7 mouse cellular contexts compared by ENCODE assay signal in the genomic region with DNA sequence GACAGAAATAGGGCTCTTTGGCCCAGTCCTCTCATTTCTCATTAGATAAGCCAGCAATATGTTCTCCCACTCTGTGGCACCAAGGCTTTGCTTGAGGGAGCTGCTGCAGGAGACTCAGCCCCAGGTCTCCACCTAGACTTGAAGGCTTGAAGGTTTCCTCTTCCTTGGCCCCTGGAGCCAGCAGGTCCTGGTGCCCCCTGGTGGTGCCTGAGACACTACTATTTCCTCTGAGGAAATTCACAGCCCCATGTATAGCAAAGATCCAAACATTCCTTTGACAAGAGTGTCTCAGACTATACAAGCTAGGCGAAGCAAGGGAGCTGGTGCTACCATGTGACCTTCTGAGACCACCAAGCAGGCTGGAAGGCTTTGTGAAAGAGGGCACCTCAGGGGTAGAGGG. TPM values are rescaled to one million over a fixed set of nuclear protein-coding genes. Genes with fewer than 3 reads are reported as not detected.
DNase-seq lines count a peak whose midpoint lies in the region; ATAC-seq and TF ChIP-seq lines count a peak whose summit lies in the region.

No protein-coding gene starts in this region.

- TF ChIP-seq POLR2A in lung, adult 2 months (IDR thresholded peaks at IDR 0.05; ENCODE audit: borderline replicate concordance, extremely low read depth, low read depth, low read length): no peak
- TF ChIP-seq POLR2A in small intestine, adult 2 months (IDR thresholded peaks at IDR 0.05; ENCODE audit: low read depth, low read length): no peak

- H3K4me2 ChIP-seq in midbrain, embryonic 11.5 days: no peak overlapping the region
- no peak overlapping the region for H3K4me2 ChIP-seq in midbrain, embryonic 16.5 days (ENCODE audit: low read length)

- H3K27ac ChIP-seq in midbrain, embryonic 11.5 days (ENCODE audit: low read depth, low read length): no peak overlapping the region
- no peak overlapping the region for H3K27ac ChIP-seq in midbrain, embryonic 16.5 days (ENCODE audit: low read length)
- H3K27ac ChIP-seq in small intestine, adult 2 months (ENCODE audit: insufficient read depth, low read depth, low read length): no peak overlapping the region

- WGBS in midbrain, embryonic 11.5 days: 29% methylated on average over 1 of the region's 1 CpGs
- 21% methylated on average over 1 of the region's 1 CpGs for WGBS in midbrain, embryonic 16.5 days
- 4% methylated on average over 1 of the region's 1 CpGs for WGBS in lung, adult 2 months
- WGBS in small intestine, adult 2 months: 17% methylated on average over 1 of the region's 1 CpGs

- H3K9me3 ChIP-seq in midbrain, embryonic 11.5 days (ENCODE audit: control insufficient read depth, low read length): no peaks in the 10 kb centered on the region
- no peaks in the 10 kb centered on the region for H3K9me3 ChIP-seq in midbrain, embryonic 16.5 days (replicated peaks; ENCODE audit: control insufficient read depth, low read length, poor library complexity, severe bottlenecking)

- peak; percentile 89 for DNase-seq in midbrain, embryonic 11.5 days (ENCODE audit: low spot score, missing footprints)
- DNase-seq in R1 (ENCODE audit: low read depth, low spot score): peak; percentile 73
- DNase-seq in lung, adult 2 months: peak; percentile 31

- peaks cover 4% of the 10 kb centered on the region; the same call in 1 of the 2 replicates for H3K27me3 ChIP-seq in midbrain, embryonic 11.5 days (ENCODE audit: control insufficient read depth, insufficient read depth, low read length)
- H3K27me3 ChIP-seq in midbrain, embryonic 16.5 days (ENCODE audit: control insufficient read depth, insufficient read depth, low read depth, low read length): peaks cover 2% of the 10 kb centered on the region; the same call in 1 of the 2 replicates
- no peaks in the 10 kb centered on the region for H3K27me3 ChIP-seq in small intestine, adult 2 months (ENCODE audit: control insufficient read depth, insufficient read depth, low read length)

- TF ChIP-seq CTCF in lung, adult 2 months (IDR thresholded peaks at IDR 0.05; ENCODE audit: insufficient read depth, low read length): peak; percentile 64
- peak; percentile 61; the same call in 1 of the 2 replicates for TF ChIP-seq CTCF in small intestine, adult 2 months (IDR thresholded peaks at IDR 0.05; ENCODE audit: extremely low read depth, insufficient read length, insufficient replicate concordance, low read depth, low read length)

- no peak overlapping the region for H3K9ac ChIP-seq in midbrain, embryonic 11.5 days (ENCODE audit: low read length)
- H3K9ac ChIP-seq in midbrain, embryonic 16.5 days (ENCODE audit: low read depth, low read length): no peak overlapping the region

- H3K36me3 ChIP-seq in midbrain, embryonic 11.5 days (ENCODE audit: control insufficient read depth, insufficient read depth, low read length): no peaks in the 10 kb centered on the region
- no peaks in the 10 kb centered on the region for H3K36me3 ChIP-seq in midbrain, embryonic 16.5 days (ENCODE audit: control insufficient read depth, insufficient read depth, low read length)
- H3K36me3 ChIP-seq in small intestine, adult 2 months (ENCODE audit: control insufficient read depth, insufficient read depth, low read length): no peaks in the 10 kb centered on the region

- ATAC-seq in midbrain, embryonic 11.5 days (ENCODE audit: low FRiP score): peak; percentile 40; the same call in 1 of the 2 replicates
- ATAC-seq in midbrain, embryonic 16.5 days: no peak
- peak; percentile 93 for ATAC-seq in common myeloid progenitor, adult 5-6 weeks (replicated peaks; ENCODE audit: low read depth, poor library complexity, severe bottlenecking)
- peak; percentile 91 for ATAC-seq in hematopoietic stem cell, adult 5-6 weeks (replicated peaks in 1 of 2; ENCODE audit: insufficient read depth in 1 of 2, low FRiP score in 2 of 2, low TSS enrichment in 1 of 2, low read depth in 1 of 2, poor library complexity in 2 of 2, severe bottlenecking in 2 of 2)

- H3K4me3 ChIP-seq in midbrain, embryonic 11.5 days (ENCODE audit: low read depth, low read length): no peak overlapping the region
- H3K4me3 ChIP-seq in midbrain, embryonic 16.5 days (ENCODE audit: low read depth, low read length): no peak overlapping the region
- H3K4me3 ChIP-seq in lung, adult 2 months (replicated peaks; ENCODE audit: extremely low read depth, low read depth, low read length): no peak overlapping the region
- no peak overlapping the region for H3K4me3 ChIP-seq in small intestine, adult 2 months (ENCODE audit: low read depth, low read length)

- peaks cover 2% of the 10 kb centered on the region; the same call in 1 of the 2 replicates for H3K4me1 ChIP-seq in midbrain, embryonic 11.5 days (ENCODE audit: control insufficient read depth, insufficient read depth, low read length)
- H3K4me1 ChIP-seq in midbrain, embryonic 16.5 days (ENCODE audit: control insufficient read depth, insufficient read depth, low read length): no peaks in the 10 kb centered on the region
- H3K4me1 ChIP-seq in lung, adult 2 months (ENCODE audit: control insufficient read depth, insufficient read depth, low read length): no peaks in the 10 kb centered on the region
- no peaks in the 10 kb centered on the region for H3K4me1 ChIP-seq in small intestine, adult 2 months (ENCODE audit: control insufficient read depth, insufficient read depth, insufficient read length, low read length)

RNA-seq across cellular contexts. Expression of a gene that starts 22.2 kb away (rescaled TPM):
- polyA plus RNA-seq in midbrain, embryonic 11.5 days (2014; fragmentation: Nextera tagmentation; extraction: Ambion mirVana): 121 and 132 TPM in 2 replicates
- 256 and 282 TPM in 2 replicates for polyA plus RNA-seq in midbrain, embryonic 16.5 days (2015; fragmentation: Nextera tagmentation; extraction: Ambion mirVana)
- 27.1 and 37.4 TPM in 2 replicates for total RNA-seq in common myeloid progenitor, adult 5-6 weeks (2017)
- 28.2 and 50.3 TPM in 2 replicates for total RNA-seq in hematopoietic stem cell, adult 5-6 weeks (2017)
- 74.3 and 82.4 TPM in 2 replicates for polyA plus RNA-seq in lung, adult 2 months (2012; rRNA removed)
- polyA plus RNA-seq in small intestine, adult 2 months (2012; rRNA removed): 36.2 and 59.2 TPM in 2 replicates

RNA-seq across cellular contexts. Expression of a gene that starts 31.1 kb away (rescaled TPM):
- polyA plus RNA-seq in midbrain, embryonic 11.5 days (2014; fragmentation: Nextera tagmentation; extraction: Ambion mirVana): 54.6 and 63.3 TPM in 2 replicates
- 137 and 150 TPM in 2 replicates for polyA plus RNA-seq in midbrain, embryonic 16.5 days (2015; fragmentation: Nextera tagmentation; extraction: Ambion mirVana)
- 86.4 and 99.5 TPM in 2 replicates for total RNA-seq in common myeloid progenitor, adult 5-6 weeks (2017)
- 90.9 and 127 TPM in 2 replicates for total RNA-seq in hematopoietic stem cell, adult 5-6 weeks (2017)
- 73.8 and 108 TPM in 2 replicates for polyA plus RNA-seq in lung, adult 2 months (2012; rRNA removed)
- polyA plus RNA-seq in small intestine, adult 2 months (2012; rRNA removed): 40.6 and 73.9 TPM in 2 replicates

Comparison
In these comparisons a context has a peak if more than half of its experiments do, and no peak if none do; other contexts are left out.
1. DNase-seq: peak in every context shown above with its lines; median percentile 89 in midbrain, embryonic 11.5 days; 73 in R1; 31 in lung, adult 2 months.